8 mouse cellular contexts compared by ENCODE assay signal in the genomic region with DNA sequence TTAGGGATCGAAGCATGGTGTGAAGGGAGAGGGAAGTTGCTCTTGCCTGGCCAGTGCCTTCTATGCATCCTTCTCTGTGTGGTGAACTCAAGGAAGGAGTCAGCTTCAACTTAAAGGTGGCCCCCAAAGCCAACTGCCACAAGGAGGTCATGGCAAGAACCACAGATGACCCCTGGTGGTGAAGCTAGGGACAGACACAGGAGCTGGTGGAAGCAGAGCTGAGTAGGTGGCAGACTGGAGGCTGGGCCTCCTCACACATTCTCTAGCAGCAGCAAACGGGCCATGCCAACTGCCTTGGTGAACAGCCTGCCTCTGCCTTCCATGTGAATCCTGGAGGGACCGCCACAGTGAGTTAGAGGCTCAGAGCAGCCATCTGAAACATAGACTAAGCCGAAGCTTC. TPM values are rescaled to one million over a fixed set of nuclear protein-coding genes. Genes with fewer than 3 reads are reported as not detected.
A peak's percentile ranks its signal among the peaks of the same experiment; 100 is the strongest.
DNase-seq lines count a peak whose midpoint lies in the region; ATAC-seq lines count a peak whose summit lies in the region.

No protein-coding gene starts in this region.

- no peak overlapping the region for H3K27ac ChIP-seq in heart, embryonic 10.5 days

- DNase-seq in heart, adult 18-20 months, result peak; percentile 69 to 75
- DNase-seq in heart, embryonic 10.5 days (ENCODE audit: low spot score), result no peak
- DNase-seq in embryo, embryonic 10.5 days (ENCODE audit: low spot score), result peak; percentile 77
- peak; percentile 40 to 52 for DNase-seq in layer of hippocampus, postnatal 36 days
- DNase-seq in naive thymus-derived CD4-positive, alpha-beta T cell, adult 2 months (ENCODE audit: low read depth), result peak; percentile 67
- DNase-seq in testis, postnatal 10 days (ENCODE audit: low spot score), result peak; percentile 74

- H3K9me3 ChIP-seq in heart, embryonic 10.5 days, result peaks cover 1% of the 10 kb centered on the region; the same call in 1 of the 2 replicates

- H3K36me3 ChIP-seq in heart, embryonic 10.5 days, result peaks cover 24% of the 10 kb centered on the region

- H3K27me3 ChIP-seq in heart, embryonic 10.5 days (ENCODE audit: insufficient read depth, poor library complexity, severe bottlenecking), result no peaks in the 10 kb centered on the region

- no peak overlapping the region for H3K4me3 ChIP-seq in heart, embryonic 10.5 days

- WGBS in heart, embryonic 10.5 days, result 63% methylated on average over 4 of the region's 4 CpGs

- 0 out of 2 replicates have a peak, but pooled peaks cover 7% of the 10 kb centered on the region for H3K4me1 ChIP-seq in heart, embryonic 10.5 days

- peak; percentile 61 for ATAC-seq in activated CD4-positive, CD25-positive, alpha-beta regulatory T cell, adult 4 months
- peak; percentile 45 to 76 for ATAC-seq in hematopoietic stem cell, adult 5-6 weeks (replicated peaks in 1 of 2; ENCODE audit: insufficient read depth in 1 of 2, low FRiP score in 2 of 2, low TSS enrichment in 1 of 2, low read depth in 1 of 2, poor library complexity in 2 of 2, severe bottlenecking in 2 of 2)

RNA-seq across cellular contexts. Expression of a gene that starts 23.6 kb away (rescaled TPM):
- total RNA-seq in heart, adult 18-20 months (2021), result 1 to 10 TPM; 1.8 to 2.4 TPM
- polyA plus RNA-seq in heart, embryonic 10.5 days (2016; fragmentation: Nextera tagmentation; extraction: Ambion mirVana), result 1.2 and 1.6 TPM in 2 replicates
- polyA plus RNA-seq in activated CD4-positive, CD25-positive, alpha-beta regulatory T cell, adult 4 months (2017; shearing (Covaris generic)), result not detected
- total RNA-seq in hematopoietic stem cell, adult 5-6 weeks (2017), result not detected in 2 replicates
- 10 to 100 TPM; 11.5 to 14.7 TPM for total RNA-seq in layer of hippocampus, postnatal 36 days (2021)
